Comparison of ENCODE assay signal across 7 mouse cellular contexts in genomic region chr14:97588611-97589010, GRCm38 (mm10).
DNase-seq lines count a peak whose midpoint lies in the region; ATAC-seq lines count a peak whose summit lies in the region.

No protein-coding gene starts in this region.

- no peak overlapping the region for H3K4me3 ChIP-seq in embryonic facial prominence, embryonic 14.5 days (ENCODE audit: low read depth, low read length)
- H3K4me3 ChIP-seq in hindbrain, embryonic 15.5 days, result no peak overlapping the region
- no peak overlapping the region for H3K4me3 ChIP-seq in midbrain, embryonic 12.5 days

- no peak overlapping the region for H3K9ac ChIP-seq in embryonic facial prominence, embryonic 14.5 days (ENCODE audit: low read depth, low read length)
- H3K9ac ChIP-seq in hindbrain, embryonic 15.5 days, result no peak overlapping the region
- H3K9ac ChIP-seq in midbrain, embryonic 12.5 days (replicated peaks), result no peak overlapping the region

- H3K4me1 ChIP-seq in embryonic facial prominence, embryonic 14.5 days (ENCODE audit: control insufficient read depth, insufficient read depth, low read length), result peaks cover 7% of the 10 kb centered on the region
- peaks cover 7% of the 10 kb centered on the region for H3K4me1 ChIP-seq in hindbrain, embryonic 15.5 days (replicated peaks)
- H3K4me1 ChIP-seq in midbrain, embryonic 12.5 days, result peaks cover 7% of the 10 kb centered on the region

- H3K27me3 ChIP-seq in embryonic facial prominence, embryonic 14.5 days (replicated peaks; ENCODE audit: control insufficient read depth, insufficient read depth, low read length), result no peaks in the 10 kb centered on the region
- no peaks in the 10 kb centered on the region for H3K27me3 ChIP-seq in hindbrain, embryonic 15.5 days
- no peaks in the 10 kb centered on the region for H3K27me3 ChIP-seq in midbrain, embryonic 12.5 days

- ATAC-seq in embryonic facial prominence, embryonic 14.5 days (ENCODE audit: low read depth), result no peak
- ATAC-seq in hindbrain, embryonic 15.5 days (ENCODE audit: low FRiP score, low read depth), result no peak
- peak; percentile 34 for ATAC-seq in midbrain, embryonic 12.5 days (ENCODE audit: low FRiP score, low read depth)

- no peaks in the 10 kb centered on the region for H3K9me3 ChIP-seq in embryonic facial prominence, embryonic 14.5 days (ENCODE audit: control insufficient read depth, low read length)
- H3K9me3 ChIP-seq in hindbrain, embryonic 15.5 days, result no peaks in the 10 kb centered on the region
- H3K9me3 ChIP-seq in midbrain, embryonic 12.5 days, result no peaks in the 10 kb centered on the region

- peak; percentile 2 for DNase-seq in brain, adult 2 months (ENCODE audit: low read depth, low spot score)
- DNase-seq in embryonic facial prominence, embryonic 14.5 days (ENCODE audit: low spot score), result peak; percentile 11
- no peak for DNase-seq in gastrocnemius, adult 18-20 months (ENCODE audit: low spot score)
- no peak for DNase-seq in adrenal gland, postnatal 4 days (ENCODE audit: low spot score in 2 of 2)
- DNase-seq in gastrocnemius, postnatal 4 days (ENCODE audit: low spot score in 2 of 2), result no peak

- H3K36me3 ChIP-seq in embryonic facial prominence, embryonic 14.5 days (ENCODE audit: control insufficient read depth, insufficient read depth, low read length), result no peaks in the 10 kb centered on the region
- no peaks in the 10 kb centered on the region for H3K36me3 ChIP-seq in hindbrain, embryonic 15.5 days
- no peaks in the 10 kb centered on the region for H3K36me3 ChIP-seq in midbrain, embryonic 12.5 days

- peak overlapping the region; percentile 26; the same call in 1 of the 2 replicates for H3K4me2 ChIP-seq in embryonic facial prominence, embryonic 14.5 days (ENCODE audit: low read depth, low read length)
- H3K4me2 ChIP-seq in hindbrain, embryonic 15.5 days, result peak overlapping the region; percentile 31
- H3K4me2 ChIP-seq in midbrain, embryonic 12.5 days (replicated peaks), result peak overlapping the region; percentile 17

- peak overlapping the region; percentile 33; the same call in 1 of the 2 replicates for H3K27ac ChIP-seq in embryonic facial prominence, embryonic 14.5 days (replicated peaks; ENCODE audit: low read depth, low read length)
- peak overlapping the region; percentile 10; the same call in 1 of the 2 replicates for H3K27ac ChIP-seq in hindbrain, embryonic 15.5 days (replicated peaks)
- H3K27ac ChIP-seq in midbrain, embryonic 12.5 days (replicated peaks), result peak overlapping the region; percentile 46; the same call in 1 of the 2 replicates

- WGBS in embryonic facial prominence, embryonic 14.5 days, result 57% methylated on average over 4 of the region's 4 CpGs
- WGBS in hindbrain, embryonic 15.5 days, result 46% methylated on average over 4 of the region's 4 CpGs
- 55% methylated on average over 4 of the region's 4 CpGs for WGBS in midbrain, embryonic 12.5 days

Comparison
In these comparisons a context has a peak if more than half of its experiments do, and no peak if none do; other contexts are left out.
1. DNase-seq: peak in brain, adult 2 months (single experiment) and embryonic facial prominence, embryonic 14.5 days (single experiment); none in gastrocnemius, adult 18-20 months (single experiment), adrenal gland, postnatal 4 days (0 of 2) and gastrocnemius, postnatal 4 days (0 of 2).
2. Peak in every context shown above with its lines, with median percentiles within 50 percentile points of each other: H3K27ac ChIP-seq and H3K4me2 ChIP-seq.